Mouse (Mus musculus) liver, embryonic 16.5 days (tissue): ENCODE results near the gene Mettl17. TPM values are rescaled to one million over a fixed set of nuclear protein-coding genes. Genes with fewer than 3 reads are reported as not detected.
A peak's percentile ranks its signal among the peaks of the same experiment; 100 is the strongest.
"Not testable (repeated sequence)": the region's sequence is repeated elsewhere in the genome, so short reads cannot be mapped to it uniquely, and the experiment has no call there.

Source experiments
- ATAC-seq: fragments of 200-750 bp; cut with Nextera tagmentation; 2 replicates; pipeline ENCODE4 v1.8.0; 2017; ENCODE audit warnings: low read depth, mild to moderate bottlenecking, moderate number of reproducible peaks, moderate library complexity
- H3K27ac ChIP-seq: fragments of 300-500 bp; sonication (generic); 2 replicates; pipeline ENCODE4 v1.5.1; 2014; ENCODE audit warnings: mild to moderate bottlenecking, low read length
- H3K27me3 ChIP-seq: fragments of 300-500 bp; sonication (generic); 2 replicates; pipeline ENCODE4 v1.6.1; 2014; ENCODE audit warnings: low read depth, low read length, mixed read lengths; ENCODE audit not compliant: control insufficient read depth, insufficient read depth
- H3K36me3 ChIP-seq: fragments of 300-500 bp; sonication (generic); 2 replicates; pipeline ENCODE4 v1.6.1; 2014; ENCODE audit warnings: mild to moderate bottlenecking; ENCODE audit not compliant: control insufficient read depth, insufficient read depth
- H3K4me1 ChIP-seq: fragments of 300-500 bp; sonication (generic); 2 replicates; pipeline ENCODE4 v1.6.1; 2014; ENCODE audit warnings: low read depth, low read length, mixed read lengths; ENCODE audit not compliant: control insufficient read depth
- H3K4me2 ChIP-seq: fragments of 300-500 bp; sonication (generic); 2 replicates; pipeline ENCODE4 v1.6.1; 2014; ENCODE audit warnings: low read depth, low read length, mixed read lengths
- H3K4me3 ChIP-seq: fragments of 300-500 bp; sonication (generic); 2 replicates; pipeline ENCODE4 v1.5.1; 2014; ENCODE audit warnings: low read depth, mild to moderate bottlenecking, low read length
- H3K9ac ChIP-seq: fragments of 300-500 bp; sonication (generic); 2 replicates; pipeline ENCODE4 v1.6.1; 2014; ENCODE audit warnings: low read depth, low read length
- H3K9me3 ChIP-seq: fragments of 300-500 bp; sonication (generic); replicated peaks from 2 replicates; pipeline ENCODE4 v1.6.1; 2016; ENCODE audit warnings: low read length; ENCODE audit not compliant: control insufficient read depth
- WGBS: fragments of 180-500 bp; shearing (Covaris S2); extraction: QIAGEN DNeasy Blood & Tissue Kit; methylation state at CpG from one replicate; pipeline ENCODE4 v1.1.7; 2014; ENCODE audit not compliant: insufficient replicate concordance; 5-methylcytosine and 5-hydroxymethylcytosine counted together
- polyA plus RNA-seq: library from polyadenylated mRNA; unstranded; fragments of >200 nt; fragmentation: Nextera tagmentation; extraction: Ambion mirVana; gene quantifications from 2 replicates; pipeline ENCODE4 v1.2.1, GENCODE M21; 2015

Mettl17 gene
- polyA plus RNA-seq, 1 experiment from 2014 or later = 10.8 TPM

DNA sequence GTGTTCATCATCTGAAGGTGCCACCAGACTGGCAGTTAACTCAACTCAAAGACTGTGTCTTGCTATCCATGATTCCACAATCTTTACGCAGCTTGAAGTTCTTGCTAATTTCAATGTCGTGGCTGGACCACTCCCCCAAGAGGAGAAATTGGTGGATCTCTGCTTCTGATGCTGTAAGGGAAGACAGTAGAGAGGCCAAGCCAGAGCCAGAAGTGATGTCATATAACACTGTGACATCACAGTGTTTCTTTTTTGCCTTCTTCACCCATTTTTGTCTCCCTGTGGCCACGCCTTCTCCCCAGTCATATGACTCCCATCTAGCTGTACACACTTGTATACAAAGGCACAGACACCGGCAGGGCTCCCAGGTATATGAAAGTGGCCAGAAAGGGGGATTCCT is 33.5 kb downstream of the Mettl17 start, which contains the start of gene Tppp2:
Gene Tppp2, plus strand, starts transcription at position 301 of the 400 bp plus-strand sequence.
- Histone ChIP-seq H3K9me3 (no peaks in the 10 kb centered on the region), H3K4me1 (peaks cover 10% of the 10 kb centered on the region), H3K4me3 (no peak within 1 kb of the TSS), H3K36me3 (no peaks in the 10 kb centered on the region), H3K4me2 (no peak within 1 kb of the TSS), H3K9ac (no peak within 1 kb of the TSS), H3K27ac (no peak within 1 kb of the TSS), H3K27me3 (peaks cover 13% of the 10 kb centered on the region)
- no peak for ATAC-seq
- WGBS = 77% methylated on average over 4 of the region's 4 CpGs

DNA sequence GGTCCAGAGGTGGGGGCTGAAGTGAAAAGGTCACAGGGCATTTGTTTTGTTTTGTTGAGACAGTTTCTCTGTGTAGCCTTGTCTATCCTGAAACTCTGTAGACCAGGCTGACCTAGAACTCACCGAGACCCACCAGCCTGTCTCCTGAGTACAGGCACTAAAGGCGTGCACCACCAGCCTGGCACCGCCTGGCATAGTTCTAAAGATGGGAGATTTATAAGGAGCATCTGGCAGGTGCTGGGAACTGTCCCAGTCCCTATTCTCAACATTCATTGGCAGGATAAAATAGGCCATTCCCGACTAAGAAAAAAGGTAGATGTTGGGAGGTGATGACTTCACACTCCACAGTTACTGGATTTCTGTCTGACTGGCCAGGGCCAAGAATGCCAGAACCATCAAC is 34.3 kb downstream of the Mettl17 start:
- no peak overlapping the region for H3K4me2 ChIP-seq
- WGBS = 64% methylated on average over 4 of the region's 4 CpGs
- peaks cover 4% of the 10 kb centered on the region for H3K4me1 ChIP-seq
- no peaks in the 10 kb centered on the region for H3K36me3 ChIP-seq
- H3K9me3 ChIP-seq = no peaks in the 10 kb centered on the region
- H3K4me3 ChIP-seq = no peak overlapping the region
- H3K9ac ChIP-seq = no peak overlapping the region
- no peak for ATAC-seq
- H3K27ac ChIP-seq = no peak overlapping the region
- H3K27me3 ChIP-seq = peaks cover 5% of the 10 kb centered on the region

DNA sequence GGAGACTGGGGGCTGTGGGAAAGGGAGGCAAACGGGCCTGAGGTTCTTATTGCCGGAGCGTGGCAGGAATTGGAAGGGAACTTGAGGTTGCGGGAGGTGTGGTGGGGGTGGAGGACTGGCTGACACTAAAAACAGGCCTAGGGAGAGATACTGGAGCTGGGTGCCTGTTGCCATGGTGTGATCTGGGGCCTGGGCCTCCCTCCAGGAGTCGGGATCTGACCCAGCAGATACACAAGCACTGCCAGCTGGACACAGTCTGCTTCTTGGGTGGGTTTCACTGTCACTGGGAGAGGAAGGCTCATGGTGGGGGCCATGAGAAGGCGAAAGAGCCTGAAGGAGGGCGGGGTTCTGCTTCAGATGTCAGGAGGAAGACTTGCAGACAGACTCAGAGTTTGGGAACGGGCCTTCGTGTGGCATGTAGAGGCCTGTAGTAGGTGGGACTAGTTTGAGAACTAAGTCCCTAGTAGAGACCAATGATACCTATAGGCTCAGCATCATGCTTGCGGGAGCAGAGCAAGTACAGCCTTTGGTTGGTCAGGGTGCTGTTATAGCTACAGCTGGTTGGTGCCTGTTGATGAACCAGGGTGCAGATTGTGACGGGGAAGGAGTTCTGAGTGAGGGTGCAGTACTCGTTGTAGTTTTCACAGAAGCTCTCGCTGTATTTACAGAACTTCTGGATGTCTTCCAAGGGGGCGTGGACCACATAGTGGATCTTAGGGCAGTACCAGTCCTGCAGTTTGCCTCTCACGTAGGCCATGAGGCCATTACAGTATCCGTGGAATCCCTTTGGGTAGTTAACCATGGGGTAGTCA is 37.3 kb downstream of the Mettl17 start:
- Histone ChIP-seq H3K27me3 (no peaks in the 10 kb centered on the region), H3K9me3 (no peaks in the 10 kb centered on the region), H3K36me3 (no peaks in the 10 kb centered on the region), H3K4me1 (no peaks in the 10 kb centered on the region), H3K4me2 (no peak overlapping the region), H3K27ac (no peak overlapping the region), H3K9ac (no peak overlapping the region), H3K4me3 (no peak overlapping the region)
- 64% methylated on average over 16 of the region's 16 CpGs for WGBS
- peak; percentile 39; the same call in 1 of the 2 replicates for ATAC-seq

DNA sequence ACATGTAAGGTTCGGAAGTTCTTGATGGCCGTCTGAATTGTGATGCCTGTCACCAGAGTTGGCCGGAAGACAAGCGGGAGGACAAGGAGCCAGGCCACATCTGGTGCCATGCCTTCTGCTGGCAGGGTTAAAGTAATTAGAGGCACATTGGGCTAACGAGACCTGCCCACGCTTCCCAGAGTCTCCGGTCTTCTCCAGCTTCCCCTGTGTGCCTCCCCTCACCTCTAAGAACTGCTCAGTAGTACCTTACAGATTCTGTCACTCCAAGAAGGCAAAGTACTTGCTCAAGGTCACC is 37.9 kb downstream of the Mettl17 start, which contains the start of gene Rnase13:
Gene Rnase13, minus strand, starts transcription at position 203 of the 295 bp plus-strand sequence.
- ATAC-seq = no peak
- H3K4me2 ChIP-seq = no peak within 1 kb of the TSS
- no peaks in the 10 kb centered on the region for H3K9me3 ChIP-seq
- no peak within 1 kb of the TSS for H3K4me3 ChIP-seq
- H3K27me3 ChIP-seq = no peaks in the 10 kb centered on the region
- H3K27ac ChIP-seq = no peak within 1 kb of the TSS
- no peak within 1 kb of the TSS for H3K9ac ChIP-seq
- no peaks in the 10 kb centered on the region for H3K36me3 ChIP-seq
- 74% methylated on average over 7 of the region's 7 CpGs for WGBS
- no peaks in the 10 kb centered on the region for H3K4me1 ChIP-seq

DNA sequence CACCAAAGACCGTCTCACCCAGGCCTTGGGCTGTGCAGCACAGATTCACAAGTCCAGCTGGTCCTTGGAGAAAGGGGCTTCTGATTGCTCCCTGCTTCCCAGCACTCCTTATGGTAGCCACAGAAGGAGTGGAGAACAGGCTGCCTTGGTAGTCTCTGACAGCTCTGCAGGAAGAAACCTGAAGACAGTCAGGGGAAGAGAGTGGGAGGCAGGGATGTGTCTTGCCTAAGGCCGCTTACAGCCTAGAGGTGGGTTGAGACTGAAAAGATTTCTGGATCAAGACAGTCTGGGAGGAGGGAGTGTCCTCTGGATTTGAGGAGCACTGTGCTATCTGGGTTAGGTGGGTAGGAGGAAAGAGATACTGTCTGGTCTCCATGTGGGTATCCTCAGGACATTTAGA is 38.3 kb downstream of the Mettl17 start:
- Histone ChIP-seq H3K4me3 (no peak overlapping the region), H3K9me3 (no peaks in the 10 kb centered on the region), H3K36me3 (no peaks in the 10 kb centered on the region), H3K4me1 (no peaks in the 10 kb centered on the region), H3K27ac (no peak overlapping the region), H3K9ac (no peak overlapping the region), H3K4me2 (no peak overlapping the region), H3K27me3 (no peaks in the 10 kb centered on the region)
- no peak for ATAC-seq
- 62% methylated on average over 2 of the region's 2 CpGs for WGBS

DNA sequence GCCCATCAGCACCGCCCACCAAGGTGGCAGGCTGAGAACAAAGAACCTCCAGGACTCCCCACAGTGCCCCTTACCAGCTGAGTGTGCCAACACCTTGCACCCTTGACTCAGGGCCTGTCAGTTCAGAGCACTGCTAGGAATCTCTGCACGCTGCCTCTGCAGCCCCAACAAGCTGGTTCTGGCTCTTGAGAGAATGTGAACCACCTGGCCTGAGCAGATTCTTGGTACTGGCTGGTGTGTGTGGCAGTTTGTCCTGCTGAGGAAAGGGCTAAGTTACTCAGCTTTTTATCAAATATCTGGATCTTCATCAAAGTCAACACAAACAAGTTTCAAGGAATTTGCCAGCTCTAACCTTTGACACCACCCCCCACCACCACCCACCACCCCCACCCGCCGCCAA is 38.9 kb downstream of the Mettl17 start:
- Histone ChIP-seq H3K9me3 (no peaks in the 10 kb centered on the region), H3K9ac (no peak overlapping the region), H3K4me2 (no peak overlapping the region), H3K27ac (no peak overlapping the region), H3K4me3 (no peak overlapping the region), H3K27me3 (no peaks in the 10 kb centered on the region), H3K4me1 (no peaks in the 10 kb centered on the region), H3K36me3 (no peaks in the 10 kb centered on the region)
- WGBS = 78% methylated on average over 4 of the region's 4 CpGs
- ATAC-seq = no peak

DNA sequence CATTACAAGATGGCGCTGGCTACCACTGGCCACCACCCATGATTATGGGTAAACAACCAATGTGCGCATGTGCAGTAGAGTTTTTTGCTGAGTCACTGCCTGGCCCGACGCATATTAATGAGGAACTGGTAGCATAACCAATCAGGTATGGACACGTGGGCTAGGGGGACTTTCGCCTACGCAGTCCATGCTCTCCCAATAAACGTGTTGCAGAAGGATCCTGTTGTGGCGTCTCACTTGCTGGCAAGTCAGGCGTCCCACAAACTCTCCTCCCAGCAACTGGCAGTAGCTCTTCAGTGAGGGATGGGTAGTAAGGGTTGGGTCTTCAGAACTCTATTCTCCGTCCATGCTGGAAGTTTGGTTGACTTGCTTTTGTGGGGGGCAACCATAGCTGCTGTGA is 42.3 kb downstream of the Mettl17 start:
- WGBS = 84% methylated on average over 11 of the region's 11 CpGs

DNA sequence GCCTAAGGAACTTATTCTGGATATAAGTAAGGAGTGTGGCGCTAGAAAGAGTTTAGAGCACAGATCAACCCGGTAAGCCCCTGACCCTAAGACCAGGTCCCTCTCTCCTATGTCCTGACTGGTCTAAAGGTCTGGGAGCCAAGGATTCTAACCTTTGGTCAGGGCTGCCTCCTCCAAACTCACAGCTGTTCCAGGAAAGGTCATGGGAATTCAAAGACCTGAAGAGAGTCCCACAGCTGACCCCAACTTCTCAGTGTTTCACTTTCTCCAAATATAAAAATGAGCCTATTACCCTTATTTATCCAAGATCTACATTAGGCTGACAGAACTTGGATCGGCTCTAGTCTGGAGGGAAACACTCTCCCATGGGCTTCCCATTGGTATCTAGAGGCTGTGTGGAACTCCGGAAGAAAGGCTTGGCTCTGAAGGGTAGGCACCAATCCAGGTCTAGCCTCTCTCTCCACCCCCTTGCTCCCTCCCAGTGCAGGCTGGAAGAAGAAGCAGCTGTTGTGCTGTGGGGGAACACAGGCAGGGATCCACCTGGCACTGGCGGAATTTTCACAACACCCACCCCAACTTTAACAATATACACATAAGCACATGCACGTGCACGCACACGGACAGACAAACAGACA is 44.8 kb downstream of the Mettl17 start:
- ATAC-seq = no peak; the same call in 1 of the 2 replicates
- Histone ChIP-seq H3K27me3 (no peaks in the 10 kb centered on the region), H3K4me3 (no peak overlapping the region), H3K4me1 (no peaks in the 10 kb centered on the region; the same call in 1 of the 2 replicates), H3K36me3 (no peaks in the 10 kb centered on the region), H3K27ac (no peak overlapping the region), H3K9ac (no peak overlapping the region), H3K4me2 (no peak overlapping the region), H3K9me3 (no peaks in the 10 kb centered on the region)
- 65% methylated on average over 8 of the region's 8 CpGs for WGBS

More for the DNA sequence above, 42.3 kb downstream of the Mettl17 start:
- H3K27me3 ChIP-seq, H3K9ac ChIP-seq, H3K9me3 ChIP-seq, H3K27ac ChIP-seq, H3K4me2 ChIP-seq, ATAC-seq, H3K4me3 ChIP-seq, H3K4me1 ChIP-seq, H3K36me3 ChIP-seq: not testable (repeated sequence)

DNA sequence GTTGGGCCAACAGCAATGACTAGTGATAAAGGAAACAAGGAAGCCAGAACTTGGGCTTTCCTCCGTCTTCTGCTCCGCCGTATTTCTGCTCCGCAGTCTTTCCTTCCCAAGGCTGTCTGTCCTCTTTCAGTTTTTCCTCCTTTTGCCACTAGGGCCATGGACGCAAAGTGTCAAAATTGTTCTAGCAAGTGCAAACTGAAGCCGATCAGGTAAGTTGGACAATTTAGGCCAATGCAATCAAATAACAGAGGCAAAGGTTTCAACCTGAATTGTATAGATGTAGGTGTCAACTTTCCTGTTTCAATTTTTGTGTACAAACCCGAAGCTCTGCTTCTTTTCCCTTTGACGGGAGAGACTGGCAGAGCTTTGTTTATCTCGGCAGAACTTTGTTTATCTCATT is 45.3 kb downstream of the Mettl17 start:
- Histone ChIP-seq H3K4me3 (no peak overlapping the region), H3K27ac (no peak overlapping the region), H3K4me2 (no peak overlapping the region)

More for the DNA sequence above, 45.3 kb downstream of the Mettl17 start:
- Histone ChIP-seq H3K9me3 (no peaks in the 10 kb centered on the region), H3K4me1 (no peaks in the 10 kb centered on the region; the same call in 1 of the 2 replicates), H3K27me3 (no peaks in the 10 kb centered on the region), H3K9ac (no peak overlapping the region), H3K36me3 (no peaks in the 10 kb centered on the region)
- no peak for ATAC-seq
- WGBS = 51% methylated on average over 9 of the region's 9 CpGs
